Mouse (Mus musculus) spleen, embryonic (tissue): Measurements from ENCODE around the gene Ripor2.

Source experiments
- CTCF ChIA-PET: fragments of 350-600 bp; sonication (Branson Sonifier 250); formaldehyde crosslinking; loops from one replicate; lab custom pipeline; 2022; lab: Charles Lee

Ripor2 gene

DNA sequence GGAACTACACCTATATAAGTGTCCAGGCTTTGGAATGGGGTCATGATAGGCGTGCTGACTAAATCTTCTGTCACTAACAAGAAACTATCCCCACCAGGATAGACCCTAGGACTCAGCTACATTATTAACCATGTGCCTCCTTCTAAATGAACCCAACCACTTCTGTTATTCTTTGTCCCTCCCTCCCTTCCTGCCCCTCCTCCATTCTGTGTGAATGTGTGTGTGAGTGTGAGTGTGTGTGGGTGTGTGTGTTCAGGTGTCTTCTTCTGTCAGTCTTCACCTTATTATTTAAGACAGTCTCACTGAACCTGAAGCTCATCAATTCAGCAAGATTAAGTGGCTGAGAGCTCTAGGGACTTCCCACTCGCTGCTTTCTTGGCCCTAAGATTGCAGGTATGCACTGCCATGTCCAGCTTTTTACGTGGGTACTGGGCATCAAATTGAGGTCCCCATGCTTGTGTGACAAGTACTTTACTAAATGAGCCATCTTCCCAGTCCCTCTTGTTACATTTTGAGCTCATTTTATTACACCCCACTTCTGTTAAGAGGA lies 58.9 kb downstream of the Ripor2 start:
- CTCF ChIA-PET: interaction anchor here (0.5 to 1.6 kb wide), 7 partner anchors 8 to 99 kb away, joined by 3 to 5 read pairs (median 4); no protein-coding TSS in a partner anchor

GRCm38 (mm10) chr13:24641491-24642430 lies 59.8 kb downstream of the Ripor2 start:
- CTCF ChIA-PET: interaction anchor here (0.6 to 1.2 kb wide), 7 partner anchors 9 to 121 kb away, joined by 3 to 7 read pairs (median 3); no protein-coding TSS in a partner anchor

DNA sequence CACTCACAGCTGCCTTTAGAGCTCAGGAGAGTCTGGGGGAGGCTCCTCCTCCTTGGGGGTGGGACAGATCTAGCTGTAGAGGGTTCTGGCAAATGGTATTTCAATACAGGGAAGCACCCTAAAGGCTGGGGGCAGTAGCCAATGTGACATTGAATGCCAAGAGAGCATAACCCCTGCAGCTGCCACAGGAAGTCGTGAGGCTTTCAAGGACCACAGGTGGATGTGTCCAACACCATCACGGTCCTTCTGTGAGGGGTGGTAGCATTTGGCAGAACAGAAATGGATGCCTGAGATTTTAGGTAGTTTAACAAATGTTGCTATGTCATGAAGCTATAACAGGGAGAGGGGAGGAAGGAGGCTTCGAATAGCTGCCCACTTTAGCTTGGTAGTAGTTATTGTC lies 63.2 kb downstream of the Ripor2 start:
- CTCF ChIA-PET: no interaction called here

- CTCF ChIA-PET: no interaction called here
Measured at GRCm38 (mm10) chr13:24646324-24646723, 64.3 kb downstream of the Ripor2 start.

- CTCF ChIA-PET: interaction anchor here (1.2 kb wide), 1 partner anchor 17 kb away, joined by 3 read pairs; no protein-coding TSS in a partner anchor
Measured at GRCm38 (mm10) chr13:24647444-24647843, 65.5 kb downstream of the Ripor2 start.

GRCm38 (mm10) chr13:24648027-24648426 lies 66.0 kb downstream of the Ripor2 start:
- CTCF ChIA-PET: interaction anchor here (1.2 kb wide), 1 partner anchor 17 kb away, joined by 3 read pairs; no protein-coding TSS in a partner anchor

- CTCF ChIA-PET: interaction anchor here (0.7 to 1.2 kb wide), 2 partner anchors 11 to 16 kb away, joined by 3 to 4 read pairs; no protein-coding TSS in a partner anchor
Measured at GRCm38 (mm10) chr13:24648668-24649067, 66.7 kb downstream of the Ripor2 start.

DNA sequence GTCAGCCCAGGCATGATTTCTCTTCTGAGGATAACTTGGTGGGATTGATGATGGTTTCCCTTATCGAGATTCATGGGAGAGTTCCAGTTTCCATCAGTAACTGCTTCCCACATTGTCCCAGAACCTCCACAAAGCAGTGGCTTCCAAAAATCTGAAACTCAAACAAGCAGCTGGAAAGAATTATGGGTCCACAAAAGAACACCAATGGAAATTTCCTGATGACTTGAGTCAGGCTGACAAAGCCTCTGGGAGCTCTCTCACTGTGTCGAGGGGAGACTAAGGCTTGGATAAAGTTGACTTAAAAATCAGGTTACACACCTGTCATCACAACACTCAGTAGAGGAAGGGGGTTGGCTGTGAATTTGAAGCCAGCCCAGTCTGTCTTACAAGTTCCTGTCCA lies 67.1 kb downstream of the Ripor2 start:
- CTCF ChIA-PET: interaction anchor here (0.7 kb wide), 1 partner anchor 11 kb away, joined by 4 read pairs; no protein-coding TSS in a partner anchor

DNA sequence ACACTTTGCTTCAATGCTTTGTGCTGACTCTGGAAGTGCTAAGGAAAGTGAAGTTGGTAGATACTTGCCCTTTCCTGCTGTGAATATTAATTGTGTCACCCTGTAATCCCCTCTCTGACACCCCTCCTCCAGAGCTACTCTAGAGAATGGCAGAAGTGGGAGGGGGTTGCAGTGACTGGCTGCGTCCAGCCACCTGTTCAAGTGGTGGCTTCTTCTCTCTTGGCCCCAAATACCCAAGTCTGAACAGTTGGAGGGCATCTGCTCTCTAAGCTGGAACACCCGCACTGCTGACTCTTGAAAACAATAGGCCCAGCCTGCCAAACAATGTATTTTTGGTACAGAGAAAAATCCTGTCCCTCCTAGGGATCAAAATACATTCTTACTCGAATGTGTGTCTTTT lies 69.0 kb downstream of the Ripor2 start:
- CTCF ChIA-PET: interaction anchor here (0.6 kb wide), 1 partner anchor 83 kb away, joined by 3 read pairs; no protein-coding TSS in a partner anchor

- CTCF ChIA-PET: interaction anchor here (0.6 to 0.9 kb wide), 4 partner anchors 50 to 423 kb away, joined by 3 to 13 read pairs (median 3); partner anchors contain the start of gene Gmnn
Measured at GRCm38 (mm10) chr13:24654919-24655635, 73.1 kb downstream of the Ripor2 start.

GRCm38 (mm10) chr13:24656719-24657497 lies 74.9 kb downstream of the Ripor2 start:
- CTCF ChIA-PET: interaction anchor here (1.0 kb wide), 1 partner anchor 10 kb away, joined by 3 read pairs; no protein-coding TSS in a partner anchor

- CTCF ChIA-PET: interaction anchor here (0.7 kb wide), 1 partner anchor 10 kb away, joined by 3 read pairs; no protein-coding TSS in a partner anchor
Measured at GRCm38 (mm10) chr13:24666763-24667162, 84.8 kb downstream of the Ripor2 start.

- CTCF ChIA-PET: interaction anchor here (0.5 to 0.6 kb wide), 2 partner anchors 10 to 20 kb away, joined by 4 to 5 read pairs; no protein-coding TSS in a partner anchor
Measured at GRCm38 (mm10) chr13:24668556-24668955, 86.6 kb downstream of the Ripor2 start.

DNA sequence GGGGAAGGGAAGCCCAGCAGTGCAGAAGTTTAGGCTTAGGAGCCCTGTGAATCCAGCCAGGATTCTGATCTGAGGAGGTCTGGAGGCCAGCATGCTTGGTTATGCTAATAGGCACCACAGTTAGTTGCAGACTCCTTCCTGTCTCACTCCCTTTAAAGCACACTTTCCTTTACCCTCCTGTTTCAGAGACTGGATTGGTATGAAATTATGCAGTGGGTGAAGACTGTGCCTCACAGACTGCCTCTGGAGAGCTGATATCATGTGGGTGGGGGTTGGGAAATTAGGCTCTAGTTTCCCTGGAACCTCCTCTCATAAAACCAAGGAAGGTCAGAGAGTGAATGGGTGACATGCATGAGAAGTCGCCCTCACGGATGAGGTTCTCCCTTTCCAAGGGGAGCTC lies 88.7 kb downstream of the Ripor2 start:
- CTCF ChIA-PET: no interaction called here

DNA sequence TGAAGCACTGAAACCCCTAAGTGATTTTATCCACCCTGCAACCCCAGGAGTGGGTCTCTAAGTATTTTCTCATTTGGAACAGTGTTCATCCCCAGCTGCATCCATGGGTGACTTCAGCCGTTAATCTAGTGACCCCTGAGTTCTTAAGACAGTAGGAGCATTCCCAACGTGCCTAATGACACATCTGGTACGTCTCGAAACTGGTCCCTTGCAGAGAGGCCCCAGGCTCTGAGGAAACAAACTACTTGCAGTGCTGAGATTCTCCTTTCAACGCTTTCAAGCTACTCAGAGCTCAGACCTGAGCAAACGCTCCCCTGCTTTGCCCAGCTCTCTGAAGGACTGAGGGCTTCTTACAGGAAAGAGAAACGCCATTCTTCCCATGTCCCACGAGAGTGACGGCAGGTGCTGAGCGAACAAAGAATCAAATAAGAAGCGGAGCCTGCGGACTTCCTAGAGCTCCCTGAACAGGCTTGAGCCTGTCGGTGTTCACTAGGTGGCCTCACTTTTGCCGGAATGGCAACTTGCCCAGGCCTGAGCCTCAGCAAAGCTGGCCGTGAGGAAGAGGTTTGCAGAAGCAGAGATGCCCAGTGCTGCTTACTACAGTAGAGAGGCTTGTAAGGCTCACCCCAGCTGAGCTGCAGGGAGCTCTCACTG lies 97.2 kb downstream of the Ripor2 start:
- CTCF ChIA-PET: interaction anchor here (0.6 kb wide), 1 partner anchor 71 kb away, joined by 4 read pairs; no protein-coding TSS in a partner anchor

DNA sequence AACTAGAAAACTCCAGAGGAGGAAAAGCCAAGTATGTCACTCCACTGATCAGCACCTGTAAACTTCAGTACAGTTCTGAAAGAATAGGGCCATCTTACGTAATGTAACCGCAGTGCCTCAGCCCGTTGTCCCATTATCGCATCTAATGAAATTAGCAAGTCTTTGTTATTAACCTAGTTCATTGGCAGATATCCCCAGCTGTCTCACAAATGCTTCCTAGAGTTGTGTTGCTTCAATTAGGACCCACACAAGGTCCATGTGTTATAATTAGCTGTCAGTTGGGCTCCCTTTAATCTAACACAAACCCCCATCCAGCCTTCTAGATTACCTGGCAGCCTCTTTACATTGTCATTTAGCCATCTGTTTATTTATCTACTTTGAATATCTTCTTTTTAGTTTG lies 99.0 kb downstream of the Ripor2 start:
- CTCF ChIA-PET: interaction anchor here (1.1 kb wide), 1 partner anchor 9 kb away, joined by 3 read pairs; no protein-coding TSS in a partner anchor

GRCm38 (mm10) chr13:24682346-24682745 lies 100.4 kb downstream of the Ripor2 start:
- CTCF ChIA-PET: interaction anchor here (0.6 kb wide), 1 partner anchor 239 kb away, joined by 8 read pairs; no protein-coding TSS in a partner anchor

- CTCF ChIA-PET: interaction anchor here (0.6 kb wide), 1 partner anchor 270 kb away, joined by 7 read pairs; no protein-coding TSS in a partner anchor
Measured at GRCm38 (mm10) chr13:24684503-24684902, 102.5 kb downstream of the Ripor2 start.

DNA sequence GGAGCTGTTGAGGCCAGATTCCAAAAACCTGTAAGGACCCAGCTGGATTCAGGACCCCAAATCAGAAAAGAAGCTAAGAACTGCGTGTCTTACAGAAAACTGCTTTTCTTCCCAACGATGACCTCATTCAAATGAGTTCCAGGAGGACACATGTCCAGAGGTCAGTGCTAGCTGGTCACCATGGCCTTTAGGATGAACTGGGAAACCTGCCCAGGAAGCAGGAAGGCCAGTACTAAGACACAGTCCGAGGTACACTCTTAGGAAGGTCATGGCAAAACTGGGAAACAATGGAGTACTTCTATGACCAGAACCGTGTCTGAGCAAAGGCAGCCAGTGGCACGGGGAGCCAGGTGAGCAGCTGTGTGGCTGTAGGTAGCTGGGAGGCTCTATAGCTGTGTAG lies 103.9 kb downstream of the Ripor2 start:
- CTCF ChIA-PET: interaction anchor here (1.5 kb wide), 1 partner anchor 186 kb away, joined by 3 read pairs; no protein-coding TSS in a partner anchor
